Mouse (Mus musculus): Measurements from ENCODE around the gene Utp20.

DNA sequence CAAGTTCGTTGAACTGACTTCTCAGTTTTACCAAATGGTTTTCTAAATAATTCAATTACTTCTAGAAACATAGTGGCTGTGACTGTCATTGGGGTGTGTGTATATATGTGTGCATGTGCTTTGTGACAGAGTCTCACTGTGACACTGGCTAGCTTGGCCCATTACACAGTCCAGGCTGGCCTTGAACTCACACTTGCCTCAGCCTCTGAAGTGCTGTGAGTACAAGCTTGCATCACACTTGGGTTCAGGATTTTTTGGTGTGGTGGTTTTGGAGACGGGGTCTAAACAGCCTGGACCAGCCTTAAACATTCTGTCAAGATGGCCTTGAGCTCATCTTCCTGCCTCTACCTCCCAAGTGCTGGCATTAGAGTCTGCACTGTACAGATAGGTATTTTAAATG lies 11.3 kb downstream of the Utp20 start:
- TF ChIP-seq CTCF (IDR thresholded peaks at IDR 0.05; ENCODE audit: extremely low read depth, insufficient read depth, low read length) = no peak
- TF ChIP-seq POLR2A (IDR thresholded peaks at IDR 0.05; ENCODE audit: extremely low read depth, insufficient read depth, low read length) = no peak

All from cortical plate, adult 2 months (tissue).